Mouse (Mus musculus) bone marrow, adult 2 months (tissue): ENCODE measurements around the gene Acyp1.

Source experiments
- CTCF ChIP-seq: fragments of 200-500 bp; IDR thresholded peaks from 2 replicates; pipeline ENCODE4 v1.5.1; 2011; ENCODE audit warnings: low read length, control low read depth; ENCODE audit not compliant: control insufficient read depth, insufficient read depth
- POLR2A ChIP-seq: fragments of 200-500 bp; IDR thresholded peaks from 2 replicates; pipeline ENCODE4 v1.6.1; 2011; ENCODE audit warnings: low read depth, mild to moderate bottlenecking, control low read depth, low read length, borderline replicate concordance; ENCODE audit not compliant: control insufficient read depth

DNA sequence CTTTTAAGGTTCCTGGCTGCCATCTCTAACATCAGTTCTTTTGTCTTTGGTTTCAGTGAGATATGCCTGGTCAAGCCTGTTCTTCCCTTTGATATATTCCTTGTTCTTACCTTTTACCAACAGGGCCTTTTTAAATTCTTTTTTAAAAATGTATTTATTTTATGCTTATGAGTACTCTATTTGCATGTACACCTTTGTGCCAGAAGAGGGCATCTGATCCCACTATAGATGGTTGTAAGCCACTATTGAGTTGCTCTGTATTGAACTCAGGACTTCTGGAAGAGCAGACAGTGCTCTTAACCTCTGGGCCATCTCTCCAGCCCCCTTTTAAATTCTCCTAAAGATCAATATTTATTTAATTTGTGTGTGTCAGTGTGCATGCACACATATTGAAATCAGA lies 4.7 kb upstream of the Acyp1 start:
- TF ChIP-seq CTCF (no peak), POLR2A (no peak)
